Mouse (Mus musculus): ENCODE measurements around the gene Pa2g4.

Gene Pa2g4

DNA sequence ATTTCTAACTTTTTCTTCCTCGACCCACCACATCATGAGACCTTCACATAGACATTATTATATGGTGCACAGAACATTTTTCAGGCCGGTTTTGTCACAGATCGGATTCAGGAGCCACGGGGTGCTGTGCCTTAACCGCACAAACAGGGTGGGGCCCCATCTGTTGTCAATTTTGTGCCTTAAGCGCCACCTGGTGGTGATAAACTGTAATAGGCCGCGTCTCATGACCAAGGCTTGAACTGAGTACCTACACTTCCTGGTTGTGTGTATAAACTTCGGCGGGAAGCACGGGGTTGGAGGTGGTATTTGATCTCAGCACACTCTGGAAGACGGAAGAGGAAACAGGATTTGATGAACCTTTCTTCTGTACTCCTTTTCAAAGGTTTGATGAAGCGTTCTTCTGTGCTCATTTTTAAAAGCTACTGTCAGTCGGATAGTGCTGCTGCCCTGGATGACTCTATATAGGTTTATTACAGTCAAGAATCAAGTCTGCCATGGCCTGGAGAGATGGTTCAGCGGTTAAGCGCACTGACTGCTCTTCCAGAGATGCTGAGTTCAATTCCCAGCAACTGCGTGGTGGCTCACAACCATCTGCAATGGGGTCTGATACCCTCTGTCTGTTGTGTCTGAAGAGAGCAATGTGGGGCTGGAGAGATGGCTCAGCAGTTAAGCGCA, 29.4 kb downstream of the Pa2g4 start:
- DNase-seq (ENCODE audit: low spot score in 2 of 2), result peak; percentile 90 to 91

DNA sequence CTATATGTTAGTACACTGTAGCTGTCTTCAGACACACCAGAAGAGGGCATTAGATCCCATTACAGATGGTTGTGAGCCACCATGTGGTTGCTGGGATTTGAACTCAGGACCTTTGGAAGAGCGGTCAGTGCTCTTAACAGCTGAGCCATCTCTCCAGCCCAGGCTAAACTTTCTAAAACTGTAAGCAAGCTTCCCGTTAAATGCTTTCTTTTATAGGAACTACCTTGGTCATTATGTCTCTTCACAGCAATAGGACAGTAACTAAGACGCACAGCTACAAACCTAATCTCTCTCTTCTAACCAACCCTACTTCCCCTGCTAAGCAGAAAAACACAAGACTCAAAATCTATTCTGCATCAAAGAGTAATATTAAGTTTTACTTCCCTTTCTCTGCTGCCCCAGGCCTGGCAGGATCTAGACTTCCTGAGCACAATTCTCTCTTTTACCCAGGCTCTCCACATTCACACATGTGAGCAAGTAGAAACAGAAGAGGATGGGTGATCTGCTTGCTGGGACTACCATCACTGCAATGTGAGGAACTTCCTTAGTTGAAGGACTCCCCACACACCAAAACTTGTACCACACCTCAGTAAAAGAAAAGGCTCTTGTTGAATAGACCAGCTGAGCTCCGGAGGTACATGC, 30.0 kb downstream of the Pa2g4 start:
- DNase-seq (ENCODE audit: low spot score in 2 of 2), result no peak

DNA sequence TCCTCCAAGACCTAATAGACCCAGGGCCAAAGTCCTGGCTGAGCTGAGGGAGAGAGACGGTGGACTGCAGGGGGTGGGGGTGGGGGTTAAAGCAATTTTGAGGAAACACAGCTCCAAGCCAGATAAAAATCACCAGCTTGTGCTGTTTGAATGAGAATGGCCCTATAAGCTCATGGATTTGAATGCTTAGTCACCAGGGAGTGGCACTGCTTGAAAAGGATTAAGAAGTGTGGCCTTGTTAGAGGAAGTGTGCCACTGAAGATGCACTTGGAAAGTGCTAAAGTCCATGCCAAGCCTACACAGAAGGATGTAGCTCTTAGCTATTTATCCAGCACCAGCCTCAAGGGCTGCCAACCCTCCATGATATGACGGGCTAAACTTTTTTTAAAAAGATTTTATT, 30.6 kb downstream of the Pa2g4 start:
- DNase-seq (ENCODE audit: low spot score in 2 of 2), result no peak

GRCm38 (mm10) chr10:128526366-128527356, 39.1 kb downstream of the Pa2g4 start:
- DNase-seq (ENCODE audit: low spot score in 2 of 2), result no peak

DNA sequence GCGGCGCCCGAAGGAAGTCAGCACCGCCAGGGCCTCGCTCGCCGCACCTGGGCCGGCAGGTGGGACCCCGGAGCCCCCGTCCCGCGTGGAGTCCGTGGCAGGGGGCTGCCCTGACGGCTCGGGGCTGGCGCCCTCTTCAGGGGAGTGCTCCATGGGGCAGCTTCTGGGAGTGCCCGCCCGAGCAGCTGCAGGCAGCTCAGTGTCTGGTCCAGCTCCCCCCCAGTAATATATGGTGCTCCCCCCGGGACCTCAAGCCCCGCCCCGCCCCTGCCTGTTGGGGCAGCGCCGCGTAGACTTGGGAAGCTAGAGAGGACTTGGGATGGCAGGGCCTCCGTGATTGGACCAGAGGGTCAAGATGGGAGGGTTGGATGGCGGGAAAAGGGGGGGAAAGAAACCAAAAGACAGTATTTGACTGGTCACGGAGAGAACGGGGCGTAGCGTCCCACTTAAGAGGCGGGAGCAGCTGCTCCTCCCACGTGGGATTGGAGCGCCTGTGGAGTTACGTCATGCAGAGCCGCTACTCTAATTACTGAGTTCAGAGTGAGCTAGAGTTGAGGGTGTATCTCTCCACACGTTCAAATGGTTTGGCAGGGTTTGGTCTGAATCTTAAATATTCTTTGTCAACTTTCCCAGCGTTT, 40.0 kb downstream of the Pa2g4 start, which contains the start of gene Esyt1:
Gene Esyt1 (minus strand): TSS at position 201 of the 638 bp plus-strand sequence.
- peak; percentile 95 to 97 for DNase-seq (ENCODE audit: low spot score in 2 of 2)

GRCm38 (mm10) chr10:128524732-128525662, 40.8 kb downstream of the Pa2g4 start:
- DNase-seq (ENCODE audit: low spot score in 2 of 2), result peak; percentile 57 to 64

DNA sequence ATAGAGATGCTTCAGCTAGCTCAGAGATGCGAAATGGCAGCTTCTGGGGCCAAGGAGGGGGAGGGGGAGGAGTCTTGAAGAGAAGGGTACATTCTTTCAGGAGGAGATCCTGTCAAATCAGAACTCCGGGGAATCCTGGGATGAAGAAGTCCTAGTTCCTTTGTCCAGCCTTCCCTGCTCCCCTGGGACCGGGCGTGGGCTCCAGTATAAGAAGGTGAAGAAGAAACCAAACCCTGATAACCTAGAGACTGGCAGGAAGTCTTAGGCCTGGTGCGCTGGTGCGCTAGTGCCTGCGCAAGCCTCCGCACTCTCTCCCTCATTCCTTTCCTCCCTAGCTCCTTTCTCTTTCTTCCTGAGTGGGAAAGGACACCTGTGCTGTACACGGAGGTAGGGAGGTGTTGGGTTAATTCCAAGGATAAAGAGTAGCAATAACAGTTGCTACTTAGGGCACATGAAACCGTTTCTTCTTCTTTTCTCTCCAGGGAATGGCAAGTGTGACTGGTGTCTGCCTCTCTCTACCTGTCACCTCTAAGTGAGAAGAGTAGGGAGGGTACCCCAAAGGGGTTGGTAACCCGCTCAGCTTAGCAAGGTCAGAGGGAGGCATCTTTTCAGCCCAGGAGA, 41.6 kb downstream of the Pa2g4 start:
- DNase-seq (ENCODE audit: low spot score in 2 of 2), result no peak

GRCm38 (mm10) chr10:128522351-128522750, 43.4 kb downstream of the Pa2g4 start:
- no peak for DNase-seq (ENCODE audit: low spot score in 2 of 2)

- DNase-seq (ENCODE audit: low spot score in 2 of 2), result no peak
Measured at GRCm38 (mm10) chr10:128520591-128520990, 45.2 kb downstream of the Pa2g4 start.

GRCm38 (mm10) chr10:128518833-128519232, 47.0 kb downstream of the Pa2g4 start:
- peak in 1 of 2 experiments; percentile 51 for DNase-seq (ENCODE audit: low spot score in 2 of 2)

GRCm38 (mm10) chr10:128516677-128517076, 49.1 kb downstream of the Pa2g4 start:
- DNase-seq (ENCODE audit: low spot score in 2 of 2), result no peak

DNA sequence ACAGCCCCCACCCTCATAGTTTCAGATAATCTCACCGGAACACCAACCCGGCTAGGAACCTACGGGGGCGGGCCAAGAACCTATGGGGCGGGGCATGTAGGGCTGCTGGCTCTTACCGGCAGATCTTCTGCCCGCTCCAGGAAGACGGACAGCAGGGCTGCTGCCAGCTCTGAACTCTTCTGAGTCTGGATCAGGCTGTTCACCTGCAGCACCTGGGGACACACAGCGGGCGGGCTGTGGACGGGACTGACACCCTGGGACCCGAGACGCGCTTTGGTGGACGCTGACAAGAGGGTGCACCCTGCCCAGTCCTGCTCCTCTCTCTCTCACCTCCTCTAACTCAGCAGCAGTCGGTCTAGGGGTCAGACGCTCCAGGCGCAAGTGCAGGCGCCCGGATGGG, 49.8 kb downstream of the Pa2g4 start:
- DNase-seq (ENCODE audit: low spot score in 2 of 2), result no peak

DNA sequence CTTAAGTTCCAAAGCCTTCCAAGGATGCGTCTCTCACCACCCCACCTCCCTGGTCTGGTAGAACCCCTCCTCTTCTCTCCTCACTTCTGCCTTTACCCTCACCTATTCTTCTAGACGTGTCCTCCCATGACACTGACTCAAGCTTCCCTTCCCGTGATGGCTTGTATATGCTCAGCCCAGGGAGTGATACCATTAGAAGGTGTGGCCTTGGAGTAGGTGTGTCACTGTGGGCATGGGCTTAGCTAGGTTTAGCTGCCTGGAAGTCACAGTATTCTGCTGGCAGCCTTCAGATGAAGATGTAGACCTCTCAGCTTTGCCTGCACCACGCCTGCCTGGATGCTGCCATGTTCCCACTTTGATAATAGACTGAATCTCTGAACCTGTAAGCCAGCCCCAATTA, 50.7 kb downstream of the Pa2g4 start:
- DNase-seq (ENCODE audit: low spot score in 2 of 2), result no peak

GRCm38 (mm10) chr10:128511761-128512160, 54.0 kb downstream of the Pa2g4 start:
- no peak for DNase-seq (ENCODE audit: low spot score in 2 of 2)

GRCm38 (mm10) chr10:128511189-128511588, 54.6 kb downstream of the Pa2g4 start:
- DNase-seq (ENCODE audit: low spot score in 2 of 2), result no peak

DNA sequence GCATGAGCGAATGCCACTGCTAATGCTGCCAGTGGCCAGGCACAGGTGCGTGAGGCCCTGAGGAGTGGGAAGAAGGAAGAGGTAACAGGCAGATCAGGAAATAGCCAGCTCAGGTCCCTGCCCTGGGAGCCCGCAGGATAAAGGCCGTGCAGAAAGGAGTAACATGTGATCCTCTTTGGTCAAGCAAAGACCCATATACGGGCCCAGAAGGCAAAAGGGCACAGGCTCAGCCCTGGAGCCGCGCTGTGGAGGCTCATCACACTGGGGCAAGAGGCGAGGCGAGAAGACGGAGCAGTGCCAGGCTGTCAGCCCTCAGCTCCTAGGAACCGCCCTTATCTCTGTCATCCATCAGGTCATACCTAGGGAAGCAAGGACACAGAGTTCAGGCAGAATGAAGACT, 55.5 kb downstream of the Pa2g4 start:
- no peak for DNase-seq (ENCODE audit: low spot score in 2 of 2)

DNA sequence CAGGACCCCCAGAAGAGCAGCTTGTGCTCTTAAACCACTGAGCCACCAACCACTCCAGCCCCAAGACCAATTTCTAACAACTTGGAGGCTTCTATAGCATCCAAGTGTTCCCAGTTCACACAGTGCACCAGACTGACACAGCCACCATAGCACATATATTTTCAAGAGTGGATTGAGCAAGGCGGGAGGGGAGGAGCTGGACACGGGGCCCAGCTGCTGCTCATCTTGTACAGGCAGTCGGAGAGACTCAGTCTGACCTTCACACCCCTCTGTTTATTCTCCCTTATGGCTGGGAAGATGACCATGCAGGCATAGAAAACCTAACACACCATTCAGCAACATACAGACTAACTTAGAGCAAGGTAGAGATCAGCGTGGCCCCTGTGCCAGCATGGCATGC, 56.0 kb downstream of the Pa2g4 start:
- DNase-seq (ENCODE audit: low spot score in 2 of 2), result no peak

GRCm38 (mm10) chr10:128509203-128509602, 56.6 kb downstream of the Pa2g4 start:
- no peak for DNase-seq (ENCODE audit: low spot score in 2 of 2)

- DNase-seq (ENCODE audit: low spot score in 2 of 2), result no peak
Measured at GRCm38 (mm10) chr10:128508260-128508659, 57.5 kb downstream of the Pa2g4 start.

Data from right cerebral cortex, postnatal 10 days (tissue).